Mouse (Mus musculus): ENCODE results near the gene Abhd15. TPM values are rescaled to one million over a fixed set of nuclear protein-coding genes. Genes with fewer than 3 reads are reported as not detected.

The Abhd15 gene
- polyA plus RNA-seq, 1 experiment from 2014 or later: 4.2 TPM

GRCm38 (mm10) chr11:77513811-77514170 lies 1.1 kb upstream of the Abhd15 start:
- Histone ChIP-seq H3K4me3 (replicated peaks; ENCODE audit: low read length) (peak overlapping the region; percentile 77), H3K9ac (ENCODE audit: low read length) (peak overlapping the region; percentile 75), H3K9me3 (replicated peaks; ENCODE audit: control insufficient read depth, low read length) (no peaks in the 10 kb centered on the region), H3K4me2 (ENCODE audit: low read depth, low read length) (peak overlapping the region; percentile 89), H3K36me3 (ENCODE audit: control insufficient read depth, insufficient read depth, low read length) (0 out of 2 replicates have a peak, but pooled peaks cover 3% of the 10 kb centered on the region), H3K27ac (ENCODE audit: low read length) (peak overlapping the region; percentile 66), H3K4me1 (ENCODE audit: control insufficient read depth, insufficient read depth, low read length) (peaks cover 30% of the 10 kb centered on the region), H3K27me3 (ENCODE audit: control insufficient read depth, insufficient read depth, low read length) (peaks cover 12% of the 10 kb centered on the region; the same call in 1 of the 2 replicates)
- ATAC-seq (ENCODE audit: insufficient read depth, low FRiP score): no peak
- whole genome bisulfite sequencing: 20% methylated on average over 10 of the region's 10 CpGs

DNA sequence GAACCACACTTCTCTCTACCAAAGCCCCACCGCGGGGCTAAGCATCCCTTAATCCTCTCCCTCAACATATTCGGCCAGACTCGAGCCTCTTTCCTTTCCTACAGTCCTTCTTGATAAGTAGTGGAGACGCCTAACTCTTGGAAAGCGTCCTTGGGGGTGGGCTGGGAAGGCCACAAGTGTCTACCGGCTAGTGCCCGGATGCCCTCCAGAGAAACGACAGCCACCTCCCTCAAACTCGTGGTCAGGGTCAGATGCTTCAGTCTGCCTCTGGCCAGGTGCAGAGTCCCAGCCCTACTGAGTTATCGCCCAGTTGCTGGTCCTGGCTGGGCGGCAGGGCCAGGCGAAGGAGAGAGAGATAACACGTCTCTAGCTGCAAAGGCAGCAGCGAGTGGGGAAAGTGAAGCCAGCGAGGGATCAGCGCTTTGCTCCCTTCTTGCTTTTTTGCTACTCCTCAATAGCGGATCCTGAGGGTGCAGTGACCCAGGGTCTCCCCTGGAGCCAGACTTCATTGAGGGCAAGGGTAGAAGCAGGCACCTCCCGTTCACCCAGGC lies 565 bp upstream of the Abhd15 start:
- Histone ChIP-seq H3K4me3 (replicated peaks; ENCODE audit: low read length) (peak overlapping the region; percentile 77), H3K27ac (ENCODE audit: low read length) (no peak overlapping the region), H3K9ac (ENCODE audit: low read length) (peak overlapping the region; percentile 71), H3K27me3 (ENCODE audit: control insufficient read depth, insufficient read depth, low read length) (peaks cover 12% of the 10 kb centered on the region; the same call in 1 of the 2 replicates), H3K9me3 (replicated peaks; ENCODE audit: control insufficient read depth, low read length) (no peaks in the 10 kb centered on the region), H3K36me3 (ENCODE audit: control insufficient read depth, insufficient read depth, low read length) (0 out of 2 replicates have a peak, but pooled peaks cover 3% of the 10 kb centered on the region), H3K4me2 (ENCODE audit: low read depth, low read length) (peak overlapping the region; percentile 89), H3K4me1 (ENCODE audit: control insufficient read depth, insufficient read depth, low read length) (peaks cover 30% of the 10 kb centered on the region)
- ATAC-seq (ENCODE audit: insufficient read depth, low FRiP score): no peak
- WGBS: 15% methylated on average over 19 of the region's 19 CpGs

- H3K27me3 ChIP-seq (ENCODE audit: control insufficient read depth, insufficient read depth, low read length): peaks cover 12% of the 10 kb centered on the region; the same call in 1 of the 2 replicates
- peak within 1 kb of the TSS; percentile 77 for H3K4me3 ChIP-seq (replicated peaks; ENCODE audit: low read length)
- peaks cover 30% of the 10 kb centered on the region for H3K4me1 ChIP-seq (ENCODE audit: control insufficient read depth, insufficient read depth, low read length)
- H3K36me3 ChIP-seq (ENCODE audit: control insufficient read depth, insufficient read depth, low read length): no peaks in the 10 kb centered on the region
- peak within 1 kb of the TSS; percentile 71 for H3K9ac ChIP-seq (ENCODE audit: low read length)
- no peak for ATAC-seq (ENCODE audit: insufficient read depth, low FRiP score)
- H3K9me3 ChIP-seq (replicated peaks; ENCODE audit: control insufficient read depth, low read length): no peaks in the 10 kb centered on the region
- H3K4me2 ChIP-seq (ENCODE audit: low read depth, low read length): peak within 1 kb of the TSS; percentile 89
- H3K27ac ChIP-seq (ENCODE audit: low read length): no peak within 1 kb of the TSS
- WGBS: 6% methylated on average over 39 of the region's 39 CpGs
Observed at GRCm38 (mm10) chr11:77515637-77516552, 974 bp downstream of the Abhd15 start, which contains the start of gene Trp53i13. Trp53i13 (minus strand) TSS chr11:77515980.

DNA sequence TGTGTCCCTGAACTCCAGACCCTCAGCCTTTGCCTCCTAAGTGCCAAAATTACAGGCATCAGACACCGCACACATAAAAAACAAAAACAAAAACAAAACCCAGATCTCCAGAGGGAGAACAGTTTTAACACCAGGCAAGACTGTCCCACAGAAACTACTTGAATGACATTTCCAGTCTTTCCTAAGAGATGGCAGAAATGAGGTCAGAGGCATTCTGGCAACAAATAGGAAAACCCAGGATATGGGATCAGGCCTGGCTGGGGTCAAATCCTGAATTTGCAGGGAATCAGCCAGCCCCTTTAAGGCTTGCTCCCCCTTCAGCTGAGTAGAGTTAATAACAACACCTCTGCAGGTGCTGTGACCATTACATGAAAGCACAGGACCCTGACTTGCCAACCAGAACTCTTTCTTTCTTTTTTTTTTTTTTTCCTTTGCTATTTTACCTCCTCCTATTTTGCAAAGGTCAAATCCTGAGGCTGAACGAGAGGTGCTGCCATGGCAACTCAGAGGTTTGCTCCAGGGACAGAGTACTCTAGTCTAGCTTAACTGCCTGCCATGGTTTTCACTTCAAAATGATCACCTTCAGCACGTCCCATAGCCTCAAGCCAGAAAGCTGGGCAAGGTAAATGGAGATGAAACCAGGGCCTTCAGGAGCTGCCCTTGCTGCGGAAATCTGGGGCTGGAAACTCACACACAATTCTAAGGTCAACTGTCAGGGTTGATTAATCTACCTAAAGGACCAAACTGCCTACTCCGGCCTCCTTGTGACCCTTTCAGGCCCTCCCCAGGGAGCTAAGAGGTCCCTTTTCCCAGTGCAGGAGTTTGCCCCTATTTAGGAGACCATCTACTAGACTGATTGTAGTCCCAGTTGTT lies 1.9 kb downstream of the Abhd15 start:
- Histone ChIP-seq H3K9me3 (replicated peaks; ENCODE audit: control insufficient read depth, low read length) (no peaks in the 10 kb centered on the region), H3K9ac (ENCODE audit: low read length) (no peak overlapping the region), H3K4me1 (ENCODE audit: control insufficient read depth, insufficient read depth, low read length) (peaks cover 29% of the 10 kb centered on the region), H3K27me3 (ENCODE audit: control insufficient read depth, insufficient read depth, low read length) (peaks cover 12% of the 10 kb centered on the region; the same call in 1 of the 2 replicates), H3K4me3 (replicated peaks; ENCODE audit: low read length) (no peak overlapping the region), H3K4me2 (ENCODE audit: low read depth, low read length) (no peak overlapping the region), H3K36me3 (ENCODE audit: control insufficient read depth, insufficient read depth, low read length) (no peaks in the 10 kb centered on the region), H3K27ac (ENCODE audit: low read length) (no peak overlapping the region)
- WGBS: 68% methylated on average over 5 of the region's 5 CpGs
- ATAC-seq (ENCODE audit: insufficient read depth, low FRiP score): no peak

DNA sequence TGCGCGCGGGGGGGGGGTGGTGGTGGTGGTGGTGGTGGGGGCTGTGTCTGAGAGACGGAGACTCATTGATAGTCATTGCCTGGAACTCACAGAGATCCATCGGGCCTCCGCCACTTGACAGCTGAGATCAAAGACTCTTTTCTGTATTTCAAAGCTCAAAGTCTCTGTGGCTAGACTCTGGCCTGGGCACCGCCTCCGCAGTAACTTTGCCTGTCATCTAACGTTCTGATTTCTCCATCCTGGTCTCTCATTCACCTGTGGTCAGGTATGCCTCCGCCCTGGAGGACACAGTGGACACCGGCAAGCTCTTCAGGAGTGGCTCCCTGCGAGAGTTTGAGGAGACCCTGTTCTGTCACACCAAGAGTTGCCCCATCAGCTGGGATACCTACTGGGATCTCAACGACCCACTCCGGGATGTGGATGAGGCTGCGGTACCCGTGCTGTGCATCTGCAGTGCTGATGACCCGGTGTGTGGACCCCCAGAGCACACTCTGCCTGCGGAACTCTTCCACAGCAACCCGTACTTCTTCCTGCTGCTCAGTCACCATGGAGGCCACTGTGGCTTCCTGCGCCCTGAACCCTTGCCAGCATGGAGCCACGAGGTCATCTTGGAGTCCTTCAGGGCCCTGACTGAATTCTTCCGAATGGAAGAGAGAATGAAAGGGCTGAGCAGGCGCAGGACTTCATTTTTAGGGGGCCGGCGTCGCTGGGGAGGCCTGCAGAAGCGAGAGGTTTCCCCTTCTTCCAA lies 3.3 kb downstream of the Abhd15 start:
- peaks cover 12% of the 10 kb centered on the region; the same call in 1 of the 2 replicates for H3K27me3 ChIP-seq (ENCODE audit: control insufficient read depth, insufficient read depth, low read length)
- ATAC-seq (ENCODE audit: insufficient read depth, low FRiP score): no peak
- no peaks in the 10 kb centered on the region for H3K9me3 ChIP-seq (replicated peaks; ENCODE audit: control insufficient read depth, low read length)
- H3K4me1 ChIP-seq (ENCODE audit: control insufficient read depth, insufficient read depth, low read length): peaks cover 23% of the 10 kb centered on the region
- no peak overlapping the region for H3K27ac ChIP-seq (ENCODE audit: low read length)
- no peak overlapping the region for H3K9ac ChIP-seq (ENCODE audit: low read length)
- no peak overlapping the region for H3K4me3 ChIP-seq (replicated peaks; ENCODE audit: low read length)
- H3K36me3 ChIP-seq (ENCODE audit: control insufficient read depth, insufficient read depth, low read length): no peaks in the 10 kb centered on the region
- 80% methylated on average over 27 of the region's 27 CpGs for WGBS
- H3K4me2 ChIP-seq (ENCODE audit: low read depth, low read length): no peak overlapping the region

- peak within 1 kb of the TSS; percentile 9; the same call in 1 of the 2 replicates for H3K9ac ChIP-seq (ENCODE audit: low read length)
- whole genome bisulfite sequencing: 70% methylated on average over 5 of the region's 5 CpGs
- no peak for ATAC-seq (ENCODE audit: insufficient read depth, low FRiP score)
- H3K4me1 ChIP-seq (ENCODE audit: control insufficient read depth, insufficient read depth, low read length): peaks cover 19% of the 10 kb centered on the region
- no peaks in the 10 kb centered on the region for H3K36me3 ChIP-seq (ENCODE audit: control insufficient read depth, insufficient read depth, low read length)
- H3K27ac ChIP-seq (ENCODE audit: low read length): no peak within 1 kb of the TSS; the same call in 1 of the 2 replicates
- H3K9me3 ChIP-seq (replicated peaks; ENCODE audit: control insufficient read depth, low read length): no peaks in the 10 kb centered on the region
- H3K4me2 ChIP-seq (ENCODE audit: low read depth, low read length): no peak within 1 kb of the TSS
- peaks cover 12% of the 10 kb centered on the region; the same call in 1 of the 2 replicates for H3K27me3 ChIP-seq (ENCODE audit: control insufficient read depth, insufficient read depth, low read length)
- H3K4me3 ChIP-seq (replicated peaks; ENCODE audit: low read length): no peak within 1 kb of the TSS
Observed at GRCm38 (mm10) chr11:77519043-77519442, 4.1 kb downstream of the Abhd15 start, which contains the start of gene Gm10392. Gm10392 (minus strand) TSS chr11:77519198.

- ATAC-seq (ENCODE audit: insufficient read depth, low FRiP score): no peak
- 55% methylated on average over 5 of the region's 5 CpGs for WGBS
- Histone ChIP-seq H3K36me3 (ENCODE audit: control insufficient read depth, insufficient read depth, low read length) (no peaks in the 10 kb centered on the region), H3K27me3 (ENCODE audit: control insufficient read depth, insufficient read depth, low read length) (peaks cover 12% of the 10 kb centered on the region; the same call in 1 of the 2 replicates), H3K4me3 (replicated peaks; ENCODE audit: low read length) (no peak overlapping the region), H3K9me3 (replicated peaks; ENCODE audit: control insufficient read depth, low read length) (no peaks in the 10 kb centered on the region), H3K9ac (ENCODE audit: low read length) (no peak overlapping the region), H3K4me1 (ENCODE audit: control insufficient read depth, insufficient read depth, low read length) (peaks cover 4% of the 10 kb centered on the region; the same call in 1 of the 2 replicates), H3K4me2 (ENCODE audit: low read depth, low read length) (no peak overlapping the region), H3K27ac (ENCODE audit: low read length) (no peak overlapping the region)
Observed at GRCm38 (mm10) chr11:77520601-77521529, 5.9 kb downstream of the Abhd15 start.

Measured in stomach, embryonic 16.5 days (tissue).